8 mouse cellular contexts compared by ENCODE assay signal in the genomic region with DNA sequence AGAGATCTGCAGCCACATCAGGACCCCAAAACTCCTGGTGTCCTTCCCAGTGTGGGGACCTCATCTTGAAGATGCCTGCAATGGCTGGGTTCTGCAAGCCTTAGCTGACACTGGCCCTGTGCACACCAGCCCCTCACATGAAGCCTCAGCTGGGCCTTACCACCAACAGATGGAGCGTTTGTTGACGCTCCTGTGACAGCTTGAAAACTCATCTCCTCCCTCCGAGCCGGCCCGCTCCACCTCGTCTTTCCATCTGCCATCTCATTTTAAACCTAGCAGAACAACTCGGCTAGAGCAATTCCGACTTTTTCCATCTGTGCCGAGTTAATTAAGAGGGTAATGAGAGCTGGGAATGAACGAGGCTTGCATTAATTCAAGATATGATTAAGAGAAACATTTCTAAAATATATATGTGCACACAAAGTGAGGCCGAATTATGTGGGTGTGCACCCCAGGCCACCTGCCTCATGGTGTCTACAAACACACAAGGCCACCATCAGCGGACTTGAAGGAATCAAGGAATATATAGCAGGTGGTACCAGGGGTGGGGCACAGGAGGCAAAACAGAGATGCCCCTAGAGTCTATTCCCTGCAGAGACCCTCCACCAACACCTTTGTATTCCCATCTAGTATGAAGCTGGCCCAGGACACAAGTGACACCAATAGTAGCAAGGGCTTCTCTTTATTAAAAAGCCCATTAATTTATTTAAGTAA.
DNase-seq lines count a peak whose midpoint lies in the region; ATAC-seq lines count a peak whose summit lies in the region.
"Had no signal": no experiment of that assay in that cellular context is flagged by ENCODE, and none has a peak within 500 bp of the region (broad histone marks: within the 10 kb centered on the region; RNA-seq: fewer than 3 reads in every experiment).

No protein-coding gene starts in this region.

- peak; percentile 38 for DNase-seq in cerebellum, adult 8-10 months
- DNase-seq in layer of hippocampus, adult 9-11 months = peak; percentile 93
- peak; percentile 72 to 74 for DNase-seq in right cerebral cortex, adult 2 months (ENCODE audit: low spot score in 2 of 2)
- DNase-seq in ovary, postnatal 10 days (ENCODE audit: low spot score) = no peak
- no peak for DNase-seq in thymus, postnatal 4 days
- DNase-seq in spleen, adult 12 weeks (ENCODE audit: low spot score) = no peak
- DNase-seq: kidney, adult 11 months had no signal

- ATAC-seq in frontal cortex, adult (ENCODE audit: low TSS enrichment) = peak; percentile 92

Comparison
In these comparisons a context has a peak if more than half of its experiments do, and no peak if none do; other contexts are left out.
1. DNase-seq: peak in cerebellum, adult 8-10 months (single experiment), layer of hippocampus, adult 9-11 months (single experiment) and right cerebral cortex, adult 2 months (2 of 2); none in ovary, postnatal 10 days (single experiment), thymus, postnatal 4 days (single experiment) and spleen, adult 12 weeks (single experiment).